Mouse (Mus musculus): ENCODE data around the gene Nckipsd. TPM values are rescaled to one million over a fixed set of nuclear protein-coding genes. Genes with fewer than 3 reads are reported as not detected.

Gene Nckipsd
- polyA plus RNA-seq, 1 experiment from 2014 or later = 13.9 TPM

DNA sequence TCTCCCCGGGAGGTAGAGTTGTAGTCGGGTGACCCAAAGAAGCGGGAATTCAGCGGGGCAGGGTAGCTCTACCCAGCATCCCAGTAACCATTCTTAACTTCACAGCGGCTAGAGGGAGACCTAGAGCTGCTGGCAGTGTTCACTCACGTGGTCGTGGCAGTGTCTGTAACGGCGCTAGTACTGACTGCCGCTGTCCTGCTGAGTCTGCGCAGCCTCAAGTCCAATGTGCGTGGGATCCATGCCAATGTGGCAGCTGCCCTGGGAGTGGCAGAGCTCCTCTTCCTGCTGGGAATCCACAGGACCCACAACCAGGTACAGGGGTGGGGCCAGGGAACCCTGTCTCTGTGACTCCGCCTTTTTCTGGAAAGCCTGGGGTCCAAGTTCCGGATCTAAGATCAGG is 34.8 kb downstream of the Nckipsd start:
- no peaks in the 10 kb centered on the region for H3K4me1 ChIP-seq (ENCODE audit: control insufficient read depth, insufficient read depth, low read length)
- WGBS = 10% methylated on average over 14 of the region's 14 CpGs
- ATAC-seq (ENCODE audit: insufficient number of reproducible peaks, low FRiP score, low TSS enrichment, low read depth) = no peak
- H3K36me3 ChIP-seq (ENCODE audit: control insufficient read depth, insufficient read depth, low read length) = no peaks in the 10 kb centered on the region
- 0 out of 2 replicates have a peak overlapping the region, but pooled peaks have one; percentile 7 for H3K9ac ChIP-seq (ENCODE audit: low read length)
- no peak overlapping the region for H3K27ac ChIP-seq (replicated peaks; ENCODE audit: low read depth, low read length)
- peak overlapping the region; percentile 10; the same call in 1 of the 2 replicates for H3K4me3 ChIP-seq (ENCODE audit: low read depth, low read length)
- DNase-seq (ENCODE audit: low spot score) = peak; percentile 36
- H3K9me3 ChIP-seq (ENCODE audit: control insufficient read depth, low read length) = no peaks in the 10 kb centered on the region
- no peaks in the 10 kb centered on the region for H3K27me3 ChIP-seq (ENCODE audit: control insufficient read depth, insufficient read depth, low read length)
- H3K4me2 ChIP-seq (ENCODE audit: low read depth, severe bottlenecking) = peak overlapping the region; percentile 25; the same call in 1 of the 2 replicates

GRCm38 (mm10) chr9:108845390-108845789 is 37.2 kb downstream of the Nckipsd start:
- Histone ChIP-seq H3K9me3 (ENCODE audit: control insufficient read depth, low read length) (no peaks in the 10 kb centered on the region), H3K9ac (ENCODE audit: low read length) (no peak overlapping the region), H3K4me3 (ENCODE audit: low read depth, low read length) (no peak overlapping the region), H3K36me3 (ENCODE audit: control insufficient read depth, insufficient read depth, low read length) (no peaks in the 10 kb centered on the region), H3K27me3 (ENCODE audit: control insufficient read depth, insufficient read depth, low read length) (no peaks in the 10 kb centered on the region), H3K4me2 (ENCODE audit: low read depth, severe bottlenecking) (no peak overlapping the region), H3K27ac (replicated peaks; ENCODE audit: low read depth, low read length) (no peak overlapping the region), H3K4me1 (ENCODE audit: control insufficient read depth, insufficient read depth, low read length) (no peaks in the 10 kb centered on the region)
- DNase-seq (ENCODE audit: low spot score) (no peak), ATAC-seq (ENCODE audit: insufficient number of reproducible peaks, low FRiP score, low TSS enrichment, low read depth) (no peak)
- 71% methylated on average over 5 of the region's 5 CpGs for WGBS

GRCm38 (mm10) chr9:108847374-108847773 is 39.2 kb downstream of the Nckipsd start:
- Histone ChIP-seq H3K27ac (replicated peaks; ENCODE audit: low read depth, low read length) (no peak overlapping the region), H3K9me3 (ENCODE audit: control insufficient read depth, low read length) (no peaks in the 10 kb centered on the region), H3K4me3 (ENCODE audit: low read depth, low read length) (no peak overlapping the region), H3K4me2 (ENCODE audit: low read depth, severe bottlenecking) (no peak overlapping the region), H3K9ac (ENCODE audit: low read length) (no peak overlapping the region), H3K4me1 (ENCODE audit: control insufficient read depth, insufficient read depth, low read length) (no peaks in the 10 kb centered on the region), H3K27me3 (ENCODE audit: control insufficient read depth, insufficient read depth, low read length) (no peaks in the 10 kb centered on the region), H3K36me3 (ENCODE audit: control insufficient read depth, insufficient read depth, low read length) (no peaks in the 10 kb centered on the region)
- no peak for DNase-seq (ENCODE audit: low spot score)
- ATAC-seq (ENCODE audit: insufficient number of reproducible peaks, low FRiP score, low TSS enrichment, low read depth) = no peak
- WGBS = 89% methylated on average over 4 of the region's 4 CpGs

GRCm38 (mm10) chr9:108848419-108848818 is 40.3 kb downstream of the Nckipsd start:
- H3K4me1 ChIP-seq (ENCODE audit: control insufficient read depth, insufficient read depth, low read length) = 0 out of 2 replicates have a peak, but pooled peaks cover under 1% of the 10 kb centered on the region
- no peak overlapping the region for H3K4me2 ChIP-seq (ENCODE audit: low read depth, severe bottlenecking)
- no peaks in the 10 kb centered on the region for H3K9me3 ChIP-seq (ENCODE audit: control insufficient read depth, low read length)
- no peaks in the 10 kb centered on the region for H3K27me3 ChIP-seq (ENCODE audit: control insufficient read depth, insufficient read depth, low read length)
- no peak overlapping the region for H3K9ac ChIP-seq (ENCODE audit: low read length)
- DNase-seq (ENCODE audit: low spot score) (no peak), ATAC-seq (ENCODE audit: insufficient number of reproducible peaks, low FRiP score, low TSS enrichment, low read depth) (no peak)
- H3K4me3 ChIP-seq (ENCODE audit: low read depth, low read length) = no peak overlapping the region
- no peak overlapping the region for H3K27ac ChIP-seq (replicated peaks; ENCODE audit: low read depth, low read length)
- 73% methylated on average over 17 of the region's 17 CpGs for WGBS
- no peaks in the 10 kb centered on the region for H3K36me3 ChIP-seq (ENCODE audit: control insufficient read depth, insufficient read depth, low read length)

GRCm38 (mm10) chr9:108852976-108853375 is 44.8 kb downstream of the Nckipsd start, which contains the start of gene Slc26a6:
Gene Slc26a6, plus strand, starts transcription at chr9:108853283.
- Histone ChIP-seq H3K27me3 (ENCODE audit: control insufficient read depth, insufficient read depth, low read length) (no peaks in the 10 kb centered on the region), H3K4me2 (ENCODE audit: low read depth, severe bottlenecking) (peak within 1 kb of the TSS; percentile 89), H3K9ac (ENCODE audit: low read length) (peak within 1 kb of the TSS; percentile 63), H3K4me3 (ENCODE audit: low read depth, low read length) (peak within 1 kb of the TSS; percentile 74), H3K36me3 (ENCODE audit: control insufficient read depth, insufficient read depth, low read length) (no peaks in the 10 kb centered on the region), H3K4me1 (ENCODE audit: control insufficient read depth, insufficient read depth, low read length) (peaks cover 7% of the 10 kb centered on the region; the same call in 1 of the 2 replicates), H3K9me3 (ENCODE audit: control insufficient read depth, low read length) (no peaks in the 10 kb centered on the region), H3K27ac (replicated peaks; ENCODE audit: low read depth, low read length) (peak within 1 kb of the TSS; percentile 74)
- ATAC-seq (ENCODE audit: insufficient number of reproducible peaks, low FRiP score, low TSS enrichment, low read depth) (no peak), DNase-seq (ENCODE audit: low spot score) (no peak)
- 93% methylated on average over 3 of the region's 3 CpGs for WGBS

GRCm38 (mm10) chr9:108853635-108854240 is 45.6 kb downstream of the Nckipsd start:
- Histone ChIP-seq H3K36me3 (ENCODE audit: control insufficient read depth, insufficient read depth, low read length) (no peaks in the 10 kb centered on the region; the same call in 1 of the 2 replicates), H3K27ac (replicated peaks; ENCODE audit: low read depth, low read length) (peak overlapping the region; percentile 74), H3K4me1 (ENCODE audit: control insufficient read depth, insufficient read depth, low read length) (peaks cover 7% of the 10 kb centered on the region; the same call in 1 of the 2 replicates), H3K4me2 (ENCODE audit: low read depth, severe bottlenecking) (peak overlapping the region; percentile 89), H3K9me3 (ENCODE audit: control insufficient read depth, low read length) (no peaks in the 10 kb centered on the region), H3K27me3 (ENCODE audit: control insufficient read depth, insufficient read depth, low read length) (no peaks in the 10 kb centered on the region), H3K4me3 (ENCODE audit: low read depth, low read length) (peak overlapping the region; percentile 74), H3K9ac (ENCODE audit: low read length) (peak overlapping the region; percentile 63)
- peak; percentile 91 for DNase-seq (ENCODE audit: low spot score)
- WGBS = 3% methylated on average over 25 of the region's 25 CpGs
- peak; percentile 87 for ATAC-seq (ENCODE audit: insufficient number of reproducible peaks, low FRiP score, low TSS enrichment, low read depth)

DNA sequence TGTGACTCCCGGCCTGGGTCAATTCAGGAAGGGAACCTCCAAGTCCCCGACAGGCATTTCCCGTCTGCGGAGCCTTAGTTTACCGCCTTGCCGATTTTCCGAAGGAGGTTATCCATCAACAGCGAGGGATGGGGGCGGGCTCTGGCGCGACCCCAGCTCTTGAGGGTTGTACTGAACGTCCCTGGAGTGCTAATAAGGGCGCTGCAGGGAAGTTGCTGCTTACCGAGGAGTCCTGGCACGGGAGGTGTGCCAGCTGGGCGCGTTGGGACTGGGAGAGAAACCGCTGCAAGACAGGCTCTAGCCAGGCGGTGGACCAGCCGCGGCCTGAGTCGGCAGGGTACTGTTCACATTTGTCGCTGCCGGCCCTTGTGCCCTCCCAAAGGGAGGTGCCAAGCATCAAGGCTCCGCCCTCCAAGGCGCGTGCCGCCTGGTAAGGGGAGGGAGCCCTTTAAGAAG is 46.1 kb downstream of the Nckipsd start:
- Histone ChIP-seq H3K4me2 (ENCODE audit: low read depth, severe bottlenecking) (peak overlapping the region; percentile 89), H3K9ac (ENCODE audit: low read length) (peak overlapping the region; percentile 63), H3K4me3 (ENCODE audit: low read depth, low read length) (peak overlapping the region; percentile 74), H3K4me1 (ENCODE audit: control insufficient read depth, insufficient read depth, low read length) (peaks cover 7% of the 10 kb centered on the region; the same call in 1 of the 2 replicates), H3K9me3 (ENCODE audit: control insufficient read depth, low read length) (no peaks in the 10 kb centered on the region), H3K27me3 (ENCODE audit: control insufficient read depth, insufficient read depth, low read length) (no peaks in the 10 kb centered on the region), H3K27ac (replicated peaks; ENCODE audit: low read depth, low read length) (peak overlapping the region; percentile 74), H3K36me3 (ENCODE audit: control insufficient read depth, insufficient read depth, low read length) (no peaks in the 10 kb centered on the region; the same call in 1 of the 2 replicates)
- WGBS = under 1% methylated on average over 28 of the region's 28 CpGs
- DNase-seq (ENCODE audit: low spot score) (peak; percentile 87), ATAC-seq (ENCODE audit: insufficient number of reproducible peaks, low FRiP score, low TSS enrichment, low read depth) (peak; percentile 83)

DNA sequence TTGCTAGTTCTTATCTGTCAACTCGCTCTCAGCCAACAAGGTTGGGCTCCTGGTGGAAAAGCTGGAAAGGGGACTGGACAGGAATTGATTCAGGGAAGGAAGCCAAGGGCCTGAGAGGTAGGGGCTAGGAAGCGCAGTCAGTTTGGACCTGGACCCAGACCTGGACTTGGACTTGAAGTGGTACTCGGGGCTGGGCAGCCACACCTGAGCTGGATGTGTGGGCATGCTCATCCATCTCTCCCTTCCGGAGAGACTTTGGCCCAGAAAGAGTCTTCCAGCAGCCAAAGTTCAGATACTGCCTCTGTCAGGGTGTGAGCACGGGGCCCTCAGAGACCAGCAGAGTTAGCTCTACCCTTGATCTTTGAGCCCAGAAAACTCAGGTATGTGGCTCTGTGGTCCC is 47.2 kb downstream of the Nckipsd start:
- ATAC-seq (ENCODE audit: insufficient number of reproducible peaks, low FRiP score, low TSS enrichment, low read depth) (no peak), DNase-seq (ENCODE audit: low spot score) (no peak)
- H3K27me3 ChIP-seq (ENCODE audit: control insufficient read depth, insufficient read depth, low read length) = no peaks in the 10 kb centered on the region
- H3K27ac ChIP-seq (replicated peaks; ENCODE audit: low read depth, low read length) = no peak overlapping the region
- no peak overlapping the region for H3K4me3 ChIP-seq (ENCODE audit: low read depth, low read length)
- no peaks in the 10 kb centered on the region; the same call in 1 of the 2 replicates for H3K36me3 ChIP-seq (ENCODE audit: control insufficient read depth, insufficient read depth, low read length)
- WGBS = 56% methylated on average over 5 of the region's 5 CpGs
- peak overlapping the region; percentile 89 for H3K4me2 ChIP-seq (ENCODE audit: low read depth, severe bottlenecking)
- H3K4me1 ChIP-seq (ENCODE audit: control insufficient read depth, insufficient read depth, low read length) = peaks cover 7% of the 10 kb centered on the region; the same call in 1 of the 2 replicates
- H3K9ac ChIP-seq (ENCODE audit: low read length) = no peak overlapping the region
- H3K9me3 ChIP-seq (ENCODE audit: control insufficient read depth, low read length) = no peaks in the 10 kb centered on the region

Data from limb, embryonic 11.5 days (tissue).